Mouse (Mus musculus): ENCODE results near the gene Adcy6.

Gene Adcy6

GRCm38 (mm10) chr15:98628589-98629254, 18.8 kb upstream of the Adcy6 start:
- no peak for DNase-seq (ENCODE audit: low spot score in 2 of 2)

- no peak for DNase-seq (ENCODE audit: low spot score in 2 of 2)
Measured at GRCm38 (mm10) chr15:98626487-98627212, 16.8 kb upstream of the Adcy6 start.

GRCm38 (mm10) chr15:98626078-98626477, 16.2 kb upstream of the Adcy6 start:
- no peak for DNase-seq (ENCODE audit: low spot score in 2 of 2)

- DNase-seq (ENCODE audit: low spot score in 2 of 2), result no peak
Measured at GRCm38 (mm10) chr15:98623361-98623821, 13.5 kb upstream of the Adcy6 start.

- no peak for DNase-seq (ENCODE audit: low spot score in 2 of 2)
Measured at GRCm38 (mm10) chr15:98622721-98623120, 12.8 kb upstream of the Adcy6 start.

- DNase-seq (ENCODE audit: low spot score in 2 of 2), result no peak
Measured at GRCm38 (mm10) chr15:98622199-98622598, 12.3 kb upstream of the Adcy6 start.

GRCm38 (mm10) chr15:98617176-98617537, 7.3 kb upstream of the Adcy6 start:
- peak in 1 of 2 experiments; percentile 81 for DNase-seq (ENCODE audit: low spot score in 2 of 2)

- no peak for DNase-seq (ENCODE audit: low spot score in 2 of 2)
Measured at GRCm38 (mm10) chr15:98616362-98617175, 6.7 kb upstream of the Adcy6 start.

GRCm38 (mm10) chr15:98615751-98616150, 5.9 kb upstream of the Adcy6 start:
- DNase-seq (ENCODE audit: low spot score in 2 of 2), result no peak

GRCm38 (mm10) chr15:98614971-98615370, 5.1 kb upstream of the Adcy6 start:
- DNase-seq (ENCODE audit: low spot score in 2 of 2), result no peak

GRCm38 (mm10) chr15:98614551-98614950, 4.7 kb upstream of the Adcy6 start:
- no peak for DNase-seq (ENCODE audit: low spot score in 2 of 2)

- no peak for DNase-seq (ENCODE audit: low spot score in 2 of 2)
Measured at GRCm38 (mm10) chr15:98612229-98612628, 2.4 kb upstream of the Adcy6 start.

GRCm38 (mm10) chr15:98610131-98610633, 306 bp upstream of the Adcy6 start:
- DNase-seq (ENCODE audit: low spot score in 2 of 2), result no peak

GRCm38 (mm10) chr15:98608784-98609250, 1.1 kb downstream of the Adcy6 start:
- no peak for DNase-seq (ENCODE audit: low spot score in 2 of 2)

GRCm38 (mm10) chr15:98608058-98608783, 1.7 kb downstream of the Adcy6 start:
- no peak for DNase-seq (ENCODE audit: low spot score in 2 of 2)

GRCm38 (mm10) chr15:98607557-98607956, 2.3 kb downstream of the Adcy6 start:
- no peak for DNase-seq (ENCODE audit: low spot score in 2 of 2)

GRCm38 (mm10) chr15:98606739-98607138, 3.1 kb downstream of the Adcy6 start:
- DNase-seq (ENCODE audit: low spot score in 2 of 2), result no peak

GRCm38 (mm10) chr15:98606051-98606536, 3.8 kb downstream of the Adcy6 start:
- no peak for DNase-seq (ENCODE audit: low spot score in 2 of 2)

- no peak for DNase-seq (ENCODE audit: low spot score in 2 of 2)
Measured at GRCm38 (mm10) chr15:98604041-98604575, 5.8 kb downstream of the Adcy6 start.

GRCm38 (mm10) chr15:98602921-98603458, 6.9 kb downstream of the Adcy6 start:
- DNase-seq (ENCODE audit: low spot score in 2 of 2), result no peak
